Mouse (Mus musculus) regulatory T cell (primary cell): Measurements from ENCODE around the gene Nadk.

Experiments
- in situ Hi-C: fragments of 300-600 bp; cut with MboI, MseI; formaldehyde crosslinking; loops from one replicate; pipeline ENCODE4 v1.15.1; 2025; ENCODE audit warnings: high pct_unique_total_duplicates

Gene Nadk

GRCm38 (mm10) chr4:155601997-155602456 is 39.8 kb downstream of the Nadk start:
- in situ Hi-C loops, result no loop called here

DNA sequence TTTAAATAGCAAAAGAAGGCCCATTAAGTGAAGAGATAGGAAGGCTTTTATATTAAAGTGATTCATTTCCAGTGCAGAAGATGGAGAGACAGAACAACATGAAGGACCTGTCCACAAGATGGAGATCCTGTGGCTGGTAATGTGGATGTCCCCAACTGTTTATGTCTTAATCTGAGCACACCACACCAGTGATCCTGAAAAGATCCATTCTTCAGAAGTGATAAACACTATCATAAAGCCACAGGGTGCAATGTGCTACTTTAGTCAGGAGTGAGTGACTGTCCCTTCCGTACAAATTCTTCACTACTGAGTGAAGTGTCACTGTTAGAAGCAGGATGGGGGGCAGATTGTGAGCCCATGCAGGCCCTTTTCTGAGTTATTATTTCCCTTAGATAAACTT is 40.6 kb downstream of the Nadk start:
- in situ Hi-C loops, result no loop called here

- in situ Hi-C loops, result no loop called here
Observed at GRCm38 (mm10) chr4:155603801-155604200, 41.6 kb downstream of the Nadk start.

DNA sequence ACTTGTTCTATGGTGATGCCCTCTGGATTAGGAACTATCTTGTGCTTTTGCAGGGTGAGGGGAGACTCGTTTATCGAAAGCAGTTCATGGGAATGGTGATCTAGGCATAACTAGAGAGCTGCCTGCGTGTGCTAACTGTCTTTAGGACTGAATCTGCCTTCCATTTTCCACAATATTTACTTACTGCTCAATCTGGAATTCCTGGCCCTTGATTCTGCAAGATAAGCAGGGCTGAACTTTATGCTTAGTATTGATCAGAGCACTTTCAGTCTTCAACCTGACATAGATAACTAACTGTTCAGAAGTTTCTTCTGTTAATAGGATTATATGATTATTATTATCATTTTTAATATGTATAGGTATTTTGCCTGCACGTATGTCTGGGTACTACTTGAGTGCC is 43.0 kb downstream of the Nadk start:
- in situ Hi-C loops, result no loop called here

- in situ Hi-C loops, result no loop called here
Observed at GRCm38 (mm10) chr4:155606825-155607224, 44.6 kb downstream of the Nadk start.

- in situ Hi-C loops, result no loop called here
Observed at GRCm38 (mm10) chr4:155611860-155612259, 49.7 kb downstream of the Nadk start.

DNA sequence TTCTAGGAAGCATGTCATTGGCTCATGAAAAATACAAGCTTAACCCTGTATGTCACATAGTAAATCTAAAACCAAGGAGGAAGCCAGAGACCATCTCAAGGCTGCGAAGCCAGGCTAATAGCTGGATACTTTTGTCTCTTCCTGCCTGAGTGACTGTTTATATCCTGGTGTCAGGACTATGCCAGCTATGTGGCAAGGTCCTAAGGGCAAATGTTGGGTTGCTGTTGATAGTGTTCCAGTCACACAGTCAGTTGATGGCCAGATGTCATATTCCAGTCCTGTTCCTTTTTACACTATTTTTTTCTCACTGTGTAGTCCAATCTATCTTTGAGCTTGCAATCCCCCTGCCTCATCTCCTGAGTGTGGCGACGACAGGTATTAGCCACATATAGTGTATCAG is 51.1 kb downstream of the Nadk start:
- in situ Hi-C loops, result no loop called here

DNA sequence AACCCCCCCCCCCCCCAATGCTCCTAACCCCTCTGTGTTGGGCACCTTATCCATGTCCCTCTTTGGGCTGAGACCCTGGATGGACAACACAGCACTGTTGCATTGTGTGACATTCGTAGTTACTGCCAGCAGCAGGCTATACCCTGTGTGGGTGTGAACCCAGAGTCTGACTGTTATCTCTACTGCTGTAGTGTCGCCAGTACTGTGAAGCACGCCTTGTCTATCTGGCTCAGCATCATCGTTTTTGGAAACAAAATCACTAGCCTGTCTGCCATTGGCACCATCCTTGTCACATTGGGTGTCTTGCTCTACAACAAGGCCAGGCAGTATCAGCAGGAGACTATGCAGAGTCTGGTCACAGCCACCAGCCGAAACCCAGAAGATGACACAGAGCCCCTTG is 56.1 kb downstream of the Nadk start:
- in situ Hi-C loops, result no loop called here

DNA sequence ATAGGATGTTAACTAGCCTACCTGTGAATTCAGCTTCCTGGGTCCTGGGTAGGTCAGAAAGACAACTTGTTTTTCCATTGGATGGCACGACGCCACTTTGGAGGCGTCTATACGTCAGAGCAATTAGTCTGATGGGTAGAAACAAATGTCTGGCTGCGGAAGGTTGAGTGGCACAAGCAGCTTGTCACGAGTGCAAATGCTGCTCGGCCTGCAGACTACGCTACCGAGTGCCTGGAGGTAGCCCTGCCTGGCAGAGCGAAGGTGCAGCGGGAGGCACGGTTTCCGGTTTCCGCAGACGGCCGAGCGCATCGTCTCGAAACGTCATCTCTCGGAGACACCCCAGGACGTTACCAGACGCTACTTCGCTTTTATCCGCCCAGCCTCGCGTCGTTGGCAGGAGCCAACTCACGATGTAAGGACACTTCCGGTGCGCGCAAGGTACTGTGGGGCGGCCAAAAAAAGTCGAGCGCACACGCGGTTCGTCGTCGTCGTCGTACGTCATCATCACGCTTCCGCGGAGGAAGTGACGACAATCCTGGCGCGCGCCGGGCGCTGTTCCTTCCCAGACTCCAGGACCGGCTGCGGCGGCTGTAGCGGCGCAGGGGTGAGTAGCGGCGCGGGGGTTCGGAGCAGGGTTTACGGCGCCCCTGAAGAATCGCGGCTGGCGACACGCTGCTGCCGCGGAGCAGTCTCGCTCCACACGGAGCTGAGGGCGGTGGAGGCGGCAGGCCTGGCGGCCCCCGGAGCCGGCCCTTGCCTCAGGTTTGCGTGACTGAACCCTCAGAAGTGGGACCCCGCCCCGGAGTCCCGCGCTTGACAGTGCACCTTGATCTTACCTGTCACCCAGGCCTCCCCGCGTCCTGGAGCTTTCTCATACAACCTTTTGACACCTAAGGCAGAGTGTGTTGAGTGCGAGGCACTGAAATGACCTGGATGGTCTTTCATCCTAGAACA is 62.4 kb downstream of the Nadk start, which contains the start of gene Cdk11b:
Cdk11b (plus strand) TSS at position 517 of the 954 bp plus-strand sequence.
- in situ Hi-C loops, result no loop called here

DNA sequence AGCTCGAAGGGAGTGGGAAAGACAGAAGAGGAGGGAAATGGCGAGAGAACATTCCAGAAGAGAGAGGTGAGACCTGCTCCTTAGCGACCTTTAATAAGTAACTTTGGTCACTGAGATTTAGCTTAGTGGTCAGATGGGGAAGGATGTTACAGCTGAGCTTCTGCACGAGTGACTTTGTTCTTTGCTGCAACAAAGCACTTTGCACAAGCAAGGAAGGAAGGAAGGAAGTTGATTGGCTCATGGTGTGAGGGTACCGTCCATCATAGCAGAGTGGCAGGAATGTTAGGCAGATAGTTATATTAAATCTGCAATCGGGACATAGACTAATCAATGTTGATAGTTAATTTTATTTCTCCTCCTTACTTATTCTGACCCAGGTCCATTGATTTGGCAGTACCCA is 68.1 kb downstream of the Nadk start:
- in situ Hi-C loops, result no loop called here

DNA sequence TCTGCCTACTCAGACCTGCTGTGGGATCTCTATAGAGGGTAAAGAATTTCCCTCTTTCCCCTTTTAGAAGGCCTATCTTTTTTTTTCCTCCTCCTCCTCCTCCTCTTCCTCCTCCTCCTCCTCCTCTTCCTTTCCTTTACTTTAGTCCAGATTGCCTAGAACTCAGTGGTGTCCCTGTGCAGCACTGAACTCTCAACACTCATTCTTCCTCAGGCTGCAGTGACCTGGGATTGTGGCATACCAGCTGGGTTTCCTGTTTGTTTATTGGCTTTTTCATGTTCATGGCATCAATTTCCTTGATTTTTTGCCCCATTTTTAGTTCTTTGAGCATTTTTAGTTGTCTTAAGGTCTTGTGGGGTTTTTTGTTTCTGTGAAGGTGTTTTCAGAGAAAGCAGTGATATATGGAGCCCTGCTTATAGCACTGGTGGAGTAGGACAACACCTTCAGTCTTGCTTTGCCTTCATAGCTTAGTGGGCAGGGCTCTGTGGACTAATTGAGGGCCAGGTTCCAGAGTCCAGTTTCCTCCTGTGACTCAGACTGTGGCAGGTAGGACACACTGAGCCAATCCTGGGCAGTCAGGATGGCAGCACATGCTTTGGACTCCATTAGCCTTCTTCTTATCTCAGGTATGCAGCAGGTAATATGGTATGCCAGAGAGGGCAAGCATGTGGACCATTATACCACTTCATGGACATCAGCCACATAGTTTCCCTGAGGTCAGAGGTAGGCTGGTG is 73.8 kb downstream of the Nadk start:
- in situ Hi-C loops, result no loop called here
